Mouse (Mus musculus) bone marrow, adult 2 months (tissue): Measurements from ENCODE around the gene Epn3. TPM values are rescaled to one million over a fixed set of nuclear protein-coding genes. Genes with fewer than 3 reads are reported as not detected.

Experiments
- H3K27ac ChIP-seq: fragments of 200-500 bp; 2 replicates; pipeline ENCODE4 v1.5.1; 2012; ENCODE audit warnings: low read depth, mild to moderate bottlenecking, control low read depth, inconsistent platforms, low read length; ENCODE audit not compliant: control insufficient read depth, poor library complexity, insufficient read depth
- H3K4me1 ChIP-seq: fragments of 200-500 bp; 2 replicates; pipeline ENCODE4 v1.6.1; 2011; ENCODE audit warnings: low read length; ENCODE audit not compliant: control insufficient read depth, insufficient read depth
- H3K4me3 ChIP-seq: fragments of 200-500 bp; replicated peaks from 2 replicates; pipeline ENCODE3; 2011; ENCODE audit warnings: mild to moderate bottlenecking, low read depth, low read length, control low read depth; ENCODE audit not compliant: control insufficient read depth
- CTCF ChIP-seq: fragments of 200-500 bp; IDR thresholded peaks from 2 replicates; pipeline ENCODE4 v1.5.1; 2011; ENCODE audit warnings: low read length, control low read depth; ENCODE audit not compliant: control insufficient read depth, insufficient read depth
- POLR2A ChIP-seq: fragments of 200-500 bp; IDR thresholded peaks from 2 replicates; pipeline ENCODE4 v1.6.1; 2011; ENCODE audit warnings: low read depth, mild to moderate bottlenecking, control low read depth, low read length, borderline replicate concordance; ENCODE audit not compliant: control insufficient read depth
- WGBS: fragments of 180-500 bp; shearing (Covaris S2); methylation state at CpG from one replicate; pipeline ENCODE4 v1.1.7; 2018; 5-methylcytosine and 5-hydroxymethylcytosine counted together
- polyA plus RNA-seq: library from polyadenylated mRNA; stranded (reverse); fragments of >200 nt; gene quantifications from 2 replicates; pipeline ENCODE4 v1.2.4, GENCODE M21; 2011; ENCODE audit warnings: low replicate concordance; ENCODE audit not compliant: missing spikeins, insufficient read depth, insufficient read length

Gene Epn3
- polyA plus RNA-seq, 1 experiment, result not detected

- Histone ChIP-seq H3K4me3 (peak overlapping the region; percentile 67), H3K27ac (0 out of 2 replicates have a peak overlapping the region, but pooled peaks have one; percentile 3), H3K4me1 (0 out of 2 replicates have a peak, but pooled peaks cover 3% of the 10 kb centered on the region)
- WGBS, result 68% methylated on average over 10 of the region's 10 CpGs
- TF ChIP-seq POLR2A, result peak; percentile 46; the same call in 1 of the 2 replicates
- no peak for TF ChIP-seq CTCF
Measured at GRCm38 (mm10) chr11:94455161-94455820, 44.5 kb downstream of the Epn3 start.

- H3K4me3 ChIP-seq, result peak overlapping the region; percentile 13
- no peak overlapping the region for H3K27ac ChIP-seq
- 79% methylated on average over 5 of the region's 5 CpGs for WGBS
- H3K4me1 ChIP-seq, result 0 out of 2 replicates have a peak, but pooled peaks cover 3% of the 10 kb centered on the region
- TF ChIP-seq POLR2A, result no peak
- TF ChIP-seq CTCF, result no peak
Measured at GRCm38 (mm10) chr11:94454756-94455155, 45.0 kb downstream of the Epn3 start.

GRCm38 (mm10) chr11:94451091-94451773 lies 48.5 kb downstream of the Epn3 start:
- Histone ChIP-seq H3K27ac (no peak overlapping the region), H3K4me1 (no peaks in the 10 kb centered on the region), H3K4me3 (no peak overlapping the region)
- 88% methylated on average over 12 of the region's 12 CpGs for WGBS
- no peak for TF ChIP-seq CTCF
- no peak for TF ChIP-seq POLR2A

- WGBS, result 62% methylated on average over 5 of the region's 5 CpGs
- no peak for TF ChIP-seq POLR2A
- TF ChIP-seq CTCF, result no peak
Measured at GRCm38 (mm10) chr11:94449886-94450285, 49.9 kb downstream of the Epn3 start.

GRCm38 (mm10) chr11:94449239-94449638 lies 50.5 kb downstream of the Epn3 start:
- no peak overlapping the region for H3K27ac ChIP-seq
- WGBS, result 81% methylated on average over 8 of the region's 8 CpGs
- TF ChIP-seq CTCF, result no peak
- TF ChIP-seq POLR2A, result no peak
- no peaks in the 10 kb centered on the region for H3K4me1 ChIP-seq
- no peak overlapping the region for H3K4me3 ChIP-seq

More at GRCm38 (mm10) chr11:94449886-94450285, 49.9 kb downstream of the Epn3 start:
- Histone ChIP-seq H3K4me1 (no peaks in the 10 kb centered on the region), H3K4me3 (no peak overlapping the region), H3K27ac (no peak overlapping the region)

- Histone ChIP-seq H3K4me1 (no peaks in the 10 kb centered on the region), H3K4me3 (no peak overlapping the region), H3K27ac (no peak overlapping the region)
- TF ChIP-seq POLR2A (no peak), CTCF (no peak)
- 40% methylated on average over 3 of the region's 3 CpGs for WGBS
Measured at GRCm38 (mm10) chr11:94447017-94447416, 52.8 kb downstream of the Epn3 start.

- 70% methylated on average over 4 of the region's 4 CpGs for WGBS
Measured at GRCm38 (mm10) chr11:94445300-94445699, 54.5 kb downstream of the Epn3 start.

GRCm38 (mm10) chr11:94444829-94445228 lies 54.9 kb downstream of the Epn3 start:
- WGBS, result 72% methylated on average over 5 of the region's 5 CpGs
- Histone ChIP-seq H3K4me1 (no peaks in the 10 kb centered on the region), H3K27ac (no peak overlapping the region), H3K4me3 (no peak overlapping the region)
- no peak for TF ChIP-seq CTCF
- no peak for TF ChIP-seq POLR2A

More at GRCm38 (mm10) chr11:94445300-94445699, 54.5 kb downstream of the Epn3 start:
- no peak for TF ChIP-seq POLR2A
- no peak for TF ChIP-seq CTCF
- Histone ChIP-seq H3K4me1 (no peaks in the 10 kb centered on the region), H3K4me3 (no peak overlapping the region), H3K27ac (no peak overlapping the region)
